Mouse (Mus musculus) heart, postnatal 0 days (tissue): ENCODE measurements at regions not wholly inside any gene's neighbourhood (a gene's known extent, or its start where the extent isn't known, plus 50 kb on each side); places are given as distances from the start of the nearest gene placed in this dataset.

Experiments
- ATAC-seq: fragments of 200-750 bp; cut with Nextera tagmentation; 2 replicates; pipeline ENCODE4 v1.8.0; 2017; ENCODE audit warnings: low read depth, moderate number of reproducible peaks, moderate library complexity; ENCODE audit not compliant: insufficient read depth
- DNase-seq: peaks from one replicate; pipeline ENCODE4 v3.0.0-alpha.2; 2016; ENCODE audit warnings: low spot score
- H3K27ac ChIP-seq: fragments of 300-500 bp; sonication (generic); 2 replicates; pipeline ENCODE4 v1.5.1; 2014; ENCODE audit warnings: low read depth, mild to moderate bottlenecking
- H3K27me3 ChIP-seq: fragments of 300-500 bp; sonication (generic); 2 replicates; pipeline ENCODE4 v1.6.1; 2014; ENCODE audit warnings: low read length, mixed read lengths; ENCODE audit not compliant: control insufficient read depth, insufficient read depth
- H3K36me3 ChIP-seq: fragments of 300-500 bp; sonication (generic); replicated peaks from 2 replicates; pipeline ENCODE4 v1.6.1; 2014; ENCODE audit warnings: low read length, mixed read lengths; ENCODE audit not compliant: control insufficient read depth, insufficient read depth
- H3K4me1 ChIP-seq: fragments of 300-500 bp; sonication (generic); 2 replicates; pipeline ENCODE4 v1.6.1; 2014; ENCODE audit warnings: antibody characterized with exemption; ENCODE audit not compliant: control insufficient read depth, insufficient read depth
- H3K4me2 ChIP-seq: fragments of 300-500 bp; sonication (generic); 2 replicates; pipeline ENCODE4 v1.6.1; 2014; ENCODE audit warnings: low read depth, mild to moderate bottlenecking, low read length, moderate library complexity
- H3K4me3 ChIP-seq: fragments of 300-500 bp; sonication (generic); 2 replicates; pipeline ENCODE4 v1.5.1; 2014; ENCODE audit warnings: low read depth, low read length
- H3K9ac ChIP-seq: fragments of 300-500 bp; sonication (generic); replicated peaks from 2 replicates; pipeline ENCODE4 v1.6.1; 2014; ENCODE audit warnings: low read depth, low read length, mixed read lengths
- H3K9me3 ChIP-seq: fragments of 300-500 bp; sonication (generic); replicated peaks from 2 replicates; pipeline ENCODE4 v1.6.1; 2016; ENCODE audit warnings: low read length; ENCODE audit not compliant: control insufficient read depth
- CTCF ChIP-seq: IDR thresholded peaks from 2 replicates; pipeline ENCODE4 v1.5.1; 2016; ENCODE audit warnings: antibody characterized with exemption, control low read depth, low read depth
- EP300 ChIP-seq: IDR thresholded peaks from 2 replicates; pipeline ENCODE4 v1.6.1; 2016; ENCODE audit warnings: antibody characterized with exemption, low read depth
- WGBS: fragments of 180-500 bp; shearing (Covaris S2); extraction: QIAGEN DNeasy Blood & Tissue Kit; methylation state at CpG from one replicate; pipeline ENCODE4 v1.1.7; 2014; 5-methylcytosine and 5-hydroxymethylcytosine counted together

GRCm38 (mm10) chr15:62994691-62995090 is 850.3 kb downstream of the Gsdmc2 start:
- Histone ChIP-seq H3K4me3 (no peak overlapping the region), H3K27me3 (no peaks in the 10 kb centered on the region), H3K27ac (no peak overlapping the region), H3K9ac (no peak overlapping the region), H3K4me1 (0 out of 2 replicates have a peak, but pooled peaks cover 3% of the 10 kb centered on the region), H3K4me2 (no peak overlapping the region), H3K9me3 (no peaks in the 10 kb centered on the region), H3K36me3 (no peaks in the 10 kb centered on the region)
- ATAC-seq: no peak
- no peak for TF ChIP-seq CTCF
- no peak for TF ChIP-seq EP300
- no peak for DNase-seq
- 73% methylated on average over 2 of the region's 2 CpGs for WGBS

GRCm38 (mm10) chr15:62986871-62987270 is 858.1 kb downstream of the Gsdmc2 start:
- Histone ChIP-seq H3K4me1 (no peaks in the 10 kb centered on the region), H3K27ac (no peak overlapping the region), H3K9ac (no peak overlapping the region), H3K27me3 (no peaks in the 10 kb centered on the region), H3K4me3 (no peak overlapping the region), H3K36me3 (no peaks in the 10 kb centered on the region), H3K9me3 (no peaks in the 10 kb centered on the region), H3K4me2 (no peak overlapping the region)
- no peak for DNase-seq
- TF ChIP-seq CTCF (no peak), EP300 (no peak)
- 67% methylated on average over 4 of the region's 4 CpGs for WGBS
- no peak for ATAC-seq

- no peak overlapping the region for H3K27ac ChIP-seq
- no peak overlapping the region for H3K4me3 ChIP-seq
These were observed 858.8 kb downstream of the Gsdmc2 start for GRCm38 (mm10) chr15:62986147-62986546.

GRCm38 (mm10) chr15:62970566-62970965 is 874.4 kb downstream of the Gsdmc2 start:
- H3K4me1 ChIP-seq: no peaks in the 10 kb centered on the region
- no peaks in the 10 kb centered on the region for H3K36me3 ChIP-seq
- ATAC-seq (no peak), DNase-seq (no peak)
- H3K4me3 ChIP-seq: no peak overlapping the region
- TF ChIP-seq EP300: no peak
- H3K9me3 ChIP-seq: no peaks in the 10 kb centered on the region
- H3K27ac ChIP-seq: no peak overlapping the region
- 65% methylated on average over 2 of the region's 2 CpGs for WGBS
- H3K27me3 ChIP-seq: no peaks in the 10 kb centered on the region
- H3K9ac ChIP-seq: no peak overlapping the region
- H3K4me2 ChIP-seq: no peak overlapping the region

More at GRCm38 (mm10) chr15:62986147-62986546, 858.8 kb downstream of the Gsdmc2 start:
- ATAC-seq (no peak), DNase-seq (no peak)
- H3K4me1 ChIP-seq: no peaks in the 10 kb centered on the region
- no peak overlapping the region for H3K4me2 ChIP-seq
- H3K9ac ChIP-seq: no peak overlapping the region
- no peak for TF ChIP-seq EP300
- no peak for TF ChIP-seq CTCF
- WGBS: 65% methylated on average over 7 of the region's 7 CpGs
- H3K27me3 ChIP-seq: no peaks in the 10 kb centered on the region
- no peaks in the 10 kb centered on the region for H3K9me3 ChIP-seq
- no peaks in the 10 kb centered on the region for H3K36me3 ChIP-seq

- H3K4me1 ChIP-seq: no peaks in the 10 kb centered on the region
- no peaks in the 10 kb centered on the region for H3K27me3 ChIP-seq
- no peak for TF ChIP-seq EP300
- TF ChIP-seq CTCF: no peak
- ATAC-seq (no peak), DNase-seq (no peak)
- no peak overlapping the region for H3K9ac ChIP-seq
- H3K4me2 ChIP-seq: no peak overlapping the region
- no peak overlapping the region for H3K4me3 ChIP-seq
- 66% methylated on average over 5 of the region's 5 CpGs for WGBS
- no peak overlapping the region for H3K27ac ChIP-seq
- H3K36me3 ChIP-seq: no peaks in the 10 kb centered on the region
- no peaks in the 10 kb centered on the region for H3K9me3 ChIP-seq
These were observed 882.3 kb downstream of the Gsdmc2 start for GRCm38 (mm10) chr15:62962681-62963080.

- Histone ChIP-seq H3K36me3 (no peaks in the 10 kb centered on the region), H3K4me1 (no peaks in the 10 kb centered on the region), H3K9me3 (no peaks in the 10 kb centered on the region), H3K4me3 (no peak overlapping the region), H3K27me3 (no peaks in the 10 kb centered on the region), H3K4me2 (no peak overlapping the region), H3K9ac (no peak overlapping the region), H3K27ac (no peak overlapping the region)
- 95% methylated on average over 1 of the region's 1 CpGs for WGBS
- ATAC-seq (no peak), DNase-seq (no peak)
- TF ChIP-seq CTCF (no peak), EP300 (no peak)
These were observed 884.4 kb downstream of the Gsdmc2 start for GRCm38 (mm10) chr15:62960623-62961022.
